Mouse (Mus musculus) stomach, postnatal 0 days (tissue): ENCODE data around the gene Gm38392.

Source experiments
- CTCF ChIP-seq: IDR thresholded peaks from 2 replicates; pipeline ENCODE4 v1.5.1; 2016; ENCODE audit warnings: antibody characterized with exemption, low read depth, mild to moderate bottlenecking, moderate library complexity
- EP300 ChIP-seq: optimal IDR thresholded peaks from 2 replicates; pipeline ENCODE3; 2016; ENCODE audit warnings: antibody characterized with exemption

DNA sequence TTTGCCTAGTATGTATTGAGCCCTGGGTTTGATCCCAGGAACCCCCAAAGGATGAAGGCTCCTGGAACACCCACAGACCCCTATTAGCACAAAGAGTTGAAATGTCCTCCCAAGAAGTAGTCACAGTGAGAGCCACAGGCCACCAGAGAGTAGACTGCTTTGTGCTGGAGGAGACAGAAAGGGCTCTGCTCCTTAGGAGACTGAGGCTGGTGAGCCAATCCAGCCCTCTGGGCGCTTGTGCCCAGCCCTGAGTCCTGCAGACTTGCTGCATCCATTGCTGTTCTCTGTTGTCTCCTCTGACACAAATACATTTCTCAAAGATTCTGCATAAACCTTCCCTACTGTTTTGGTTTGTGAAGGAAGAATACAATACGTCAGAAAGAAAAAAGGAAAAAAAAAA, 76.1 kb downstream of the Gm38392 start:
- TF ChIP-seq EP300 (no peak), CTCF (no peak)
